29 mouse cellular contexts compared by ENCODE assay signal in the genomic region with DNA sequence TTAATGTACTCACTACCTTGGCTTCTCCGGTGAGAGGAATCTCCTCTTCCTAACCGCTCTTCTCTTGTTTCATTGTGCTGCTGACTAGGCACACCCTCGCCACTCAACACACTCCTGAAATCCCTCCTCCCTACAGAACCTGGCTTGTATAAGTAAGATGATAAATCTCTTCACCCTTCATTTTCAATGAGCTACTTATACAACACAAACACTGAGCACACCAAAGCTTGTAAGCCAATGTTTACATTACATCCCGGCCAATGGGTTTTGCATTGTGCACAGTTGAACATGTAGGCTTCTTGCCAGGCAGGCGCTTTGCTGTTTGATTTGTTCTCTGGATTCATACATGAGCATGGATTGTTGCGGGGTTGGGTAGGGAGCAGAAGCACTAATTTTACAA.
DNase-seq lines count a peak whose midpoint lies in the region; ATAC-seq and TF ChIP-seq lines count a peak whose summit lies in the region.
"Had no signal": no experiment of that assay in that cellular context is flagged by ENCODE, and none has a peak within 500 bp of the region (broad histone marks: within the 10 kb centered on the region; RNA-seq: fewer than 3 reads in every experiment).

No protein-coding gene starts in this region.

- H3K9me3 ChIP-seq in intestine, embryonic 15.5 days = no peaks in the 10 kb centered on the region
- no peaks in the 10 kb centered on the region for H3K9me3 ChIP-seq in intestine, postnatal 0 days (ENCODE audit: control insufficient read depth)
- H3K9me3 ChIP-seq in lung, embryonic 16.5 days (ENCODE audit: control insufficient read depth, low read length) = no peaks in the 10 kb centered on the region
- no peaks in the 10 kb centered on the region for H3K9me3 ChIP-seq in stomach, postnatal 0 days (ENCODE audit: control insufficient read depth, low read length)
- no peaks in the 10 kb centered on the region for H3K9me3 ChIP-seq in hindbrain, embryonic 10.5 days
- H3K9me3 ChIP-seq: embryonic facial prominence, embryonic 15.5 days; forebrain, embryonic 13.5 days; limb, embryonic 10.5 days; limb, embryonic 15.5 days; liver, embryonic 13.5 days; midbrain, embryonic 13.5 days; neural tube, embryonic 13.5 days had no signal

- peak; percentile 20 for DNase-seq in lung, postnatal 36 days
- peak; percentile 70 for DNase-seq in stomach, postnatal 0 days (ENCODE audit: low spot score)
- no peak for DNase-seq in kidney, postnatal 36 days
- no peak for DNase-seq in hindbrain, embryonic 10.5 days (ENCODE audit: low spot score)
- DNase-seq: adrenal gland, postnatal 14 days; cerebellum, adult 18-20 months; cerebellum, postnatal 10 days; gastrocnemius, postnatal 36 days; heart, adult 18-20 months; heart, postnatal 4 days; kidney, adult 18-20 months; kidney, postnatal 10 days; layer of hippocampus, adult 9-11 months; liver, embryonic 13.5 days; thymus, adult 18-20 months; thymus, postnatal 25 days had no signal

- H3K4me2 ChIP-seq in intestine, embryonic 15.5 days (replicated peaks) = no peak overlapping the region
- H3K4me2 ChIP-seq in intestine, postnatal 0 days (replicated peaks; ENCODE audit: low read depth) = no peak overlapping the region
- no peak overlapping the region for H3K4me2 ChIP-seq in lung, embryonic 16.5 days (ENCODE audit: low read depth, low read length)
- H3K4me2 ChIP-seq in stomach, postnatal 0 days (replicated peaks; ENCODE audit: low read depth) = no peak overlapping the region
- H3K4me2 ChIP-seq: embryonic facial prominence, embryonic 15.5 days; forebrain, embryonic 13.5 days; heart, embryonic 11.5 days; hindbrain, embryonic 14.5 days; limb, embryonic 15.5 days; liver, embryonic 13.5 days; midbrain, embryonic 13.5 days; neural tube, embryonic 13.5 days had no signal

- H3K36me3 ChIP-seq in intestine, embryonic 15.5 days = no peaks in the 10 kb centered on the region
- no peaks in the 10 kb centered on the region for H3K36me3 ChIP-seq in intestine, postnatal 0 days (ENCODE audit: control insufficient read depth, insufficient read depth)
- H3K36me3 ChIP-seq in lung, embryonic 16.5 days (ENCODE audit: control insufficient read depth, insufficient read depth, low read length) = no peaks in the 10 kb centered on the region
- H3K36me3 ChIP-seq in stomach, postnatal 0 days (ENCODE audit: control insufficient read depth, insufficient read depth, low read length) = no peaks in the 10 kb centered on the region
- H3K36me3 ChIP-seq in hindbrain, embryonic 10.5 days = no peaks in the 10 kb centered on the region
- H3K36me3 ChIP-seq: embryonic facial prominence, embryonic 15.5 days; limb, embryonic 10.5 days; limb, embryonic 15.5 days; liver, embryonic 13.5 days; midbrain, embryonic 13.5 days; neural tube, embryonic 13.5 days had no signal

- no peak overlapping the region for H3K9ac ChIP-seq in intestine, embryonic 15.5 days
- H3K9ac ChIP-seq in intestine, postnatal 0 days (ENCODE audit: low read depth, low read length) = no peak overlapping the region
- H3K9ac ChIP-seq in lung, embryonic 16.5 days (ENCODE audit: low read length) = no peak overlapping the region
- H3K9ac ChIP-seq in stomach, postnatal 0 days (ENCODE audit: low read length) = no peak overlapping the region
- H3K9ac ChIP-seq: embryonic facial prominence, embryonic 15.5 days; forebrain, embryonic 13.5 days; hindbrain, embryonic 14.5 days; limb, embryonic 15.5 days; liver, embryonic 13.5 days; midbrain, embryonic 13.5 days; neural tube, embryonic 13.5 days had no signal

- ATAC-seq in intestine, embryonic 15.5 days = peak; percentile 45; the same call in 1 of the 2 replicates
- ATAC-seq in intestine, postnatal 0 days = no peak
- ATAC-seq in lung, embryonic 16.5 days (ENCODE audit: low read depth) = peak; percentile 83
- peak; percentile 93 for ATAC-seq in stomach, postnatal 0 days (ENCODE audit: low FRiP score, low TSS enrichment)
- ATAC-seq: forebrain, embryonic 13.5 days; midbrain, embryonic 13.5 days; Patski had no signal

- TF ChIP-seq CTCF in intestine, postnatal 0 days (IDR thresholded peaks at IDR 0.05; ENCODE audit: low read depth) = no peak
- no peak for TF ChIP-seq CTCF in stomach, postnatal 0 days (IDR thresholded peaks at IDR 0.05; ENCODE audit: low read depth)

- TF ChIP-seq EP300 in stomach, postnatal 0 days (optimal IDR thresholded peaks at IDR 0.05) = no peak

- H3K27ac ChIP-seq in intestine, embryonic 15.5 days = no peak overlapping the region
- no peak overlapping the region for H3K27ac ChIP-seq in intestine, postnatal 0 days (ENCODE audit: low read depth, low read length)
- H3K27ac ChIP-seq in lung, embryonic 16.5 days (ENCODE audit: low read length) = no peak overlapping the region
- H3K27ac ChIP-seq in stomach, postnatal 0 days (replicated peaks) = no peak overlapping the region
- no peak overlapping the region for H3K27ac ChIP-seq in hindbrain, embryonic 10.5 days
- H3K27ac ChIP-seq: embryonic facial prominence, embryonic 15.5 days; forebrain, embryonic 13.5 days; hindbrain, embryonic 14.5 days; limb, embryonic 10.5 days; limb, embryonic 15.5 days; liver, embryonic 13.5 days; midbrain, embryonic 13.5 days; neural tube, embryonic 13.5 days had no signal

- 45% methylated on average over 6 of the region's 6 CpGs for WGBS in intestine, embryonic 15.5 days
- WGBS in intestine, postnatal 0 days = 57% methylated on average over 6 of the region's 6 CpGs
- WGBS in lung, embryonic 16.5 days = 27% methylated on average over 6 of the region's 6 CpGs
- WGBS in stomach, postnatal 0 days = 22% methylated on average over 6 of the region's 6 CpGs
- 91% methylated on average over 6 of the region's 6 CpGs for WGBS in hindbrain, embryonic 10.5 days

- H3K4me3 ChIP-seq in intestine, embryonic 15.5 days (replicated peaks) = no peak overlapping the region
- no peak overlapping the region for H3K4me3 ChIP-seq in intestine, postnatal 0 days (ENCODE audit: low read depth, low read length)
- no peak overlapping the region for H3K4me3 ChIP-seq in lung, embryonic 16.5 days (ENCODE audit: low read length)
- no peak overlapping the region for H3K4me3 ChIP-seq in stomach, postnatal 0 days (ENCODE audit: low read depth, low read length)
- H3K4me3 ChIP-seq in hindbrain, embryonic 10.5 days = no peak overlapping the region
- H3K4me3 ChIP-seq: embryonic facial prominence, embryonic 15.5 days; forebrain, embryonic 13.5 days; limb, embryonic 10.5 days; limb, embryonic 15.5 days; liver, embryonic 13.5 days; megakaryocyte, embryonic 14.5 days; midbrain, embryonic 13.5 days; neural tube, embryonic 13.5 days had no signal

- no peaks in the 10 kb centered on the region for H3K27me3 ChIP-seq in intestine, embryonic 15.5 days (replicated peaks)
- H3K27me3 ChIP-seq in intestine, postnatal 0 days (replicated peaks; ENCODE audit: control insufficient read depth, insufficient read depth, low read length) = no peaks in the 10 kb centered on the region
- H3K27me3 ChIP-seq in lung, embryonic 16.5 days (ENCODE audit: control insufficient read depth, insufficient read depth, low read depth, low read length) = no peaks in the 10 kb centered on the region
- no peaks in the 10 kb centered on the region for H3K27me3 ChIP-seq in stomach, postnatal 0 days (ENCODE audit: control insufficient read depth, insufficient read depth, low read length)
- no peaks in the 10 kb centered on the region for H3K27me3 ChIP-seq in hindbrain, embryonic 10.5 days (ENCODE audit: insufficient read depth, poor library complexity, severe bottlenecking)
- H3K27me3 ChIP-seq: embryonic facial prominence, embryonic 15.5 days; forebrain, embryonic 13.5 days; limb, embryonic 15.5 days; liver, embryonic 13.5 days; megakaryocyte, embryonic 14.5 days; midbrain, embryonic 13.5 days; neural tube, embryonic 13.5 days; Patski had no signal

- 0 out of 2 replicates have a peak, but pooled peaks cover 3% of the 10 kb centered on the region for H3K4me1 ChIP-seq in intestine, embryonic 15.5 days (replicated peaks)
- no peaks in the 10 kb centered on the region for H3K4me1 ChIP-seq in intestine, postnatal 0 days (replicated peaks; ENCODE audit: control insufficient read depth, insufficient read depth, low read length)
- H3K4me1 ChIP-seq in lung, embryonic 16.5 days (replicated peaks; ENCODE audit: control insufficient read depth, insufficient read depth, low read length) = peaks cover 6% of the 10 kb centered on the region; the same call in 1 of the 2 replicates
- H3K4me1 ChIP-seq in stomach, postnatal 0 days (replicated peaks; ENCODE audit: control insufficient read depth, insufficient read depth) = no peaks in the 10 kb centered on the region
- peaks cover 3% of the 10 kb centered on the region; the same call in 1 of the 2 replicates for H3K4me1 ChIP-seq in hindbrain, embryonic 10.5 days (replicated peaks)
- H3K4me1 ChIP-seq: liver, embryonic 13.5 days; megakaryocyte, embryonic 14.5 days; midbrain, embryonic 13.5 days had no signal

Comparison
In these comparisons a context has a peak if more than half of its experiments do, and no peak if none do; other contexts are left out.
1. DNase-seq: peak in lung, postnatal 36 days (single experiment) and stomach, postnatal 0 days (single experiment); none in kidney, postnatal 36 days (0 of 2) and hindbrain, embryonic 10.5 days (single experiment).